Mouse (Mus musculus) right cerebral cortex, postnatal 36 days (tissue): ENCODE data around the gene Sertad3.

ENCODE experiments used
- DNase-seq, 2 experiments: peaks; one replicate each; pipeline ENCODE4 v3.0.0; 2022; ENCODE audit warnings: low spot score in 2 of 2, mixed read lengths in 1 of 2

Sertad3 gene

DNA sequence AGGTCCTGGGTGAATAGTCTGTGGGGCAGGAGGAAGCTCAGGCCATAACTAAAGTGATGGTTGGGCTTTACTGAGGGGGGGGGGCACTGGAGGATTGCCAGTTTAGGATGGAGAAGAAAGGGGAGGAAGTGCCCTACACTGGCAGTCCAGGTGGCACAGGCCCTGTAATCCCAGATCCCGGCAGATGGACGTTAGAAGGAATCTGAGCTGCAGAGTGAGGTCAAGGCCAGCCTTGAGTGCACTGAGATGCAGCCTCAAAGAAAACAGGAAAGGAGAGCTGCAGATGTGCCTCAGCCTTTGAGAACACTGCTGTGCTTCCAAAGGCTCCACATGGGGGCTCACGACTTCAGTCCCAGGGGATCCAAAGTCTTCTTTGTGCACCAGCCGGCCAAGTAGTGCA lies 5.9 kb upstream of the Sertad3 start:
- DNase-seq: no peak

DNA sequence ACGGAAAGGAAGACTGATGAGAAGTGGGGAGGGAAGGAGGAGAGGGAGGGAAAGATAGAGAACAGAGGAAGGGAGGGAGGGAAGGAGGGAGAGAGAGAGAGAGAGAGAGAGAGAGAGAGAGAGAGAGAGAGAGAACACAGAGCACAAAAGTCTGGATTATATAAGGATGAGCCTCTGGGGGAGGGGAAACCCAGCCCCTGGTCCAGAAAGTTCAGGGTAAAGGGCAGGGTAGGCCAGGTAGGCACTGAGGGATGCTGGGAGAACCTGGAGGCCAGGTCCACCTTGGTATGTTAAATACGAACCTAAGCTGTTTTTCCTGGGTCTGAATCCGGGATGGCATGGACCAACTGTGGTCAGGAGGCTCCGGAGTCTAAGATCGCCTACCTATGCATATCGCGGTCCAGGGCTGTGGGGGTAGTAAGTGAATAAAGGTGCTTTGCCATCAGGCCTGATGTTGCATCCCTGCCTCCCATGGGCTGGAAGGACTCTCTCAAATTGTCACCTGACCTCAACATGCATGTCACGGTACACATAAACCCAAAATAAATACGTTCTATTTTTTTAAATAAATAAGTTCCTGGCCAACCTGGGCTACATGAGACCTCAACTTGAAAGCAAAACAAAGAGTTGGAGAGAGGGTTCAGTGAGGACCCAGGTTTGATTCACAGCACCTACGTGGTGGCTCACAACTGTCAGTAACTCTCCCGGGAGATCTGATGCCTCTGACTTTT lies 2.0 kb upstream of the Sertad3 start:
- no peak for DNase-seq

DNA sequence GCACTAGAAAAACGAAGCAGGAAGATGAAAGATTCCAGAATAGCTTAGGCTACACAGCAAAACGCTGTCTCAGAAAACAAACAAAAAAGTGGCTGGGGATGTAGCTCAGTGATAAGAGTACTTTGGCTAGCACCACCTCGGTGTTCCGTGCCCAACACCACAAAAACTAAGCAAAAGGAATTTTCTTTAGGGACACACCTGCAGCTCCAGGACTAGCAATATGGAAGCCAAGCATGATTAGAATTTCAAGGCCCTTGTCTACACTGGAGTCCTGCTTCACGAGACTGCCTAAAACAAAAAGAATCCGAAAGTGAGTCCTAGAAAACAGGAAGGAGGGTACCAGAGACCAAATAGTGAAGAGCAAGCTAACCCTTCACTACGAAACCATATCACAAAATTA lies 972 bp upstream of the Sertad3 start:
- no peak for DNase-seq

DNA sequence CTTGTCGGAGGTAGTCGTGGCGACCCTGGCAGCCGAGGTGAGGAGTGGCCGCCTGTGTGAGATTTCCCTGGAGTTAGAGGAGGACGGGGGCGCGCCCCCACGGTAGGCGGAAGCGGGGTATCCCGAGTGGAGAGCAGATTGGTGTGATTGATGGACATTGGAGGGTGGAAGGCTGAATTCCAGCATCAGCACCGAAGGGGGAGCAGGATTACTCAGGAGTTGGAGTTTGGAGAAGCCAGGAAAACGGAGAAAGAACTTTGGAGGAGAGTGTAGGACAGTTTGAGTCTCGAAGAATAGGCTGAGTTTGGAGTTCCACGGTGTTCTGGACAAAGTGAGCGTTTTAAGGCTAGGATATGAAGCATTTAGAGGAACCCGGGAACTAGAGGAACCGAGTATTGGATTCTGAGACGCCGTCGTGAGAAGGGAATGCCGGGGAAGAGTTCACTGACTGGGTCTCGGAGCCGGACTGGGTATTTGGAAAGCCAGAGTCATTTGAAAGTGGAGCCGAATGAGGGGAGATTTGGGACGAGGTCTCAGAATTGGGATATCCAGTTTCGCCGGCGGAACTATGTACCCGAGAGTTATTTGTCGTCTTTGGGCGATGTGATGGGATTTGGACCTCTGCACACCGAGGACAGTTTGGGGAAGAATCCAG lies 394 bp downstream of the Sertad3 start:
- DNase-seq: no peak

DNA sequence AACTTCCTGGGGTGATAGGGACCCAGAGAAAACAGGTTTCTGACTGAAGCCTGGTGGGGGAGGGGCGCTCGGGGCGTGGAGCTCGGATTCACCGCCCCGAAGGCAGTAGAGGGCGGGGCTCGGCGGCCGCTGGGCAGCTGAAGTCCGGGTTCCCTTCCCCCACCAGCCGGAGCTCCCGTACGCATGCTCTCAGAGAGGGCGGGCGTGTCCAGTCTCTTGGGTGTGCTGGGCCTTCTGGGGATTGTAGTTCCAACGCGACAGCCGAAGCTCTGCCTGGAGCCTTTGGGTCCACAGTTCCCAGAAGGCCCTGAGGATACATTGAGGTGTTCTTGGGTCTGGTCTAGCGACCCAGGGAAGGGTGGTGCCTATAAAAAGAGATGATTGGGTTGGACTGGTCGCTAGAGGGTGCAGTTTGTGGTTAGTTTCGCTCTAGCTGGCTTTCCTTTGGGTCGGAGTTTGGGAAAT lies 954 bp downstream of the Sertad3 start:
- peak; percentile 97 to 99 for DNase-seq

DNA sequence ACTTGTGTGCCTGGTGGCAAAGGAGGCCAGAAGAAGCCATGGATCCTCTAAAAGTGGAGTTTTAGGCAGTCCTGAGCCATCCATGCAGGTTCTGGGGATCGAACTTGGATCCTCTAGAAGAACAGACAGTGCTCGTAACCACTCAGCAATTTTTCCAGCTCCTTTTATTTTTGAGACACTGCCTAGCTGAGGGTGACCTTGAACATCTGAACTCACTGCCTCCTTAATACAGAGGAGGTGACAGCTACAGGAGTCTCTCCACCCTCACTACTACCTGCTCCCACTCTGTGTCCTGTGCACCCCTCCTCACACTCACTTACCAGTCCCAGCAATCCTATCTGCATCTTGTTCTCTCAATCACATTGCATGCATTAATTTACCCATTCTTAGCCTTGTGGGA lies 2.0 kb downstream of the Sertad3 start:
- DNase-seq: no peak

DNA sequence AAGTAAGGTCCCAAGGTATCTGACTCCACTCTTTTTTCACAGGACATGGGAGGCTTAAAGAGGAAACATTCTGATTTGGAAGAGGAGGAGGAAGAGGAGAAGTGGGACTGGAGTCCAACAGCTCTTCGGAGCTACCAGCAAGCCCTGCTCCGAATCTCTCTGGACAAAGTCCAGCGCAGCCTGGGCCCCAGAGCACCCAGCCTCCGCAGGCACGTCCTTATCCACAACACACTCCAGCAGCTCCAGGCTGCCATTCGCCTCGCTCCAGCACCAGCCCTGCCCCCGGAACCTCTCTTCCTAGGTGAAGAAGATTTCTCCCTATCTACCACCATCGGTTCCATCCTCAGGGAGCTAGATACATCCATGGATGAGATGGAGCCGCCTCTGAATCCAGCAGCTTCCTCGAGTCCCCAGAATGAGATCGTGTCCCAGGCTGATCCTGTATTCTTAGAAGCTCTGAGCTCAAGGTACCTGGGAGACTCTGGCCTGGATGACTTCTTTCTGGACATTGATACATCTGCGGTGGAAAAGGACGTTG lies 2.6 kb downstream of the Sertad3 start:
- DNase-seq: no peak

DNA sequence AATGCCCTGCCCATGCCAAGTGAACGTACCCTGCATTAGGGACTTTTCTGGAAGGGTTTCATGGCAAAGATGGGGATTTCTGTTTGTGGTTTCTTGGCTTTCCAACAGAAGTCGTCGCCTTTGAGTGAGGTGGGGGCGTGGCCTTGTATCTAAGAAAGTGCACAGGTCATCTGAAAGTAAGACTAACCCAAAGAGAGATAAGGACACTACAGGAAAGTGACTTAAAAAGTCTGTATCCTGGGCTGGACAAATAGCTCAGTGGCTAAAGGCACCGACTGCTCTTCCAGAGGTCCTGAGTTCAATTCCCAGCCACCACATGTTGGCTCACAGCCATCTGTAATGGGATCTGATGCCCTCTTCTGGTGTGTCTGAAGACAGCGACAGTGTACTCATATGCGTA lies 5.0 kb downstream of the Sertad3 start:
- no peak for DNase-seq

DNA sequence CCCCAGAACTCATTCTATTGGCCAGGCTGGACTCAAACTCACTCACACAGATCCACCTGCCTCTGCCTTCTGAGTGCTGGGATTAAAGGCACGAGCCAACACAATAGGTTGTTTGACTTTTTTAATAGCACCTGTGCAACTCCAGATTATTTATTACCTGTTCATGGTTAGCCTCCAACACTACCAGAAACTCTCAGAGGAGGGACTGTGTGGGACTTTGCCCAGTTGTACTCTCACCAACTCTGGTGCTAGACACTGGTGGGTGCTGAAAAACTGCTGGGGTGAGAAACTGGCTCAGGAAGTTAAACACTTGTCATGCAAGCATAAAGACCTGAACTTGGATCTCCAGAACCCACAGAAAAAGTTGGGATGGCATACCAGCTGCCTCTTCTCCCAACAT lies 6.2 kb downstream of the Sertad3 start:
- DNase-seq: no peak

DNA sequence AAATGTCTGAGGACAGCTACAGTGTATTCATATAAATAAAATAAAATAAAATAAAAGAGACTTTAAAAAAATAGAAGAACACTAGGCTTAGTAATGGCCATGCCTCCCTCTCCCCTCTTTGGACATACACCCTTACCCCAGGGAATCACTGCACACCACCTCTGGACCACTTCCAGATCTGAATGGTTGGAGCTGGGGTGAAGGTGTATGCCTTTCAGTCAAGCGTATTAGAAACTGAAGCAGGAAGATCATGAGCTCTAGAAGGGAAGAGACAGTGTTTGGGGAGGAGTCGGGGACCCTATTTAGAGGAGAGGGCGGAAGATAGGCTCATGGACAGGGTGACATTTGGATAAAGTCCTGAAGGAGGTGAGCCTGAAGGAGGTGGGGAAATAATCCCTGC lies 6.9 kb downstream of the Sertad3 start:
- no peak for DNase-seq

DNA sequence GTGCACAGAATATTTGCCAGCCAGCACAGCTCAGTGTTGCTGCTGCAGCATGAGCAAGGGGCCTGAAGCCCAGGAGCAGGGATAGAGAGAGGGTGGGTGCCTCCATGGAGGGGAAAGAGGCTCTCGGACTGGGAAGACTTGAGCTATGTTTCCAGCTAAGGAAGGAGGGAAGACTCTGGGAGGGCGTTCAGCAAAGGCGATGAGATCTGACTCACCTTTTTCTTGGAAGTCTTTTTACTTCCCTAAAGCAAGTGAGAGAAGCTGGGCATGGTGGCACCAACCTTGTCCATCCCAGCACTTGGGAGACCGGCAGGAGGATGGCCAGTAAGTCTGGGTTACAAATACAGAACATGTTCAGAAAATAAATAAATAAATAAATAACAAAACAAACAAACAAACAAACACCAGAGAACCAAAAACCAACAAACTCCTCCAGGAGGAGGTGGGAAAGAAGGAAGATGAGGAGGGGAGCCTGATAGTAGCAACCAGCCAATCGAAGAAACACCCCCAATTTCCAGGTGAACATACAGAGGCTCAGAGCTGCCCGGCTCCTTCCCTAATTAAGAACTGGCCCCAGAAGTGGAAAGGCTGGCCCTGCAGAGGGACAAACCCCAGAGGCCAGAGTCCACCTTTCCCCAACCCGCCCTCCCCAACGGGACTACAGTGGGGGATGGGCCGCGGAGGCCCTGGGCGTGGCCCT lies 7.5 kb downstream of the Sertad3 start:
- no peak for DNase-seq

DNA sequence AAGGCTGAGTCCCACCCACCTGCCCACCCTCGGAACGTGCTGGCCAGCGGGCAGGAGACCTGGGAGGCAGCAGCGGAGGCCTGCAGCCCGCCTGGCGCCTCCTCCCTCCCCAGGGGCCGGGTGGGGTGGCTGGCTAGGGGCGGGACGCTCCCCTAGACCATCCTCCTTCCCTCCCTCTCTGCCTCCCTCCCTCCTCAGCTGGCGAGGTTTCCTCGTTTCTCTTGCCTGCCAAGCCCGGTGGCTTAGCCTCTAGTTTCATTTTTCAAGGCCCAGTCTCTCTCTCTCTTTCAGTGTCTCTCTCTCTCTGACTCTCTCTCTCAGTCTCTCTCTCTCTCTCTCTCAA lies 8.0 kb downstream of the Sertad3 start:
- peak; percentile 52 to 58 for DNase-seq

DNA sequence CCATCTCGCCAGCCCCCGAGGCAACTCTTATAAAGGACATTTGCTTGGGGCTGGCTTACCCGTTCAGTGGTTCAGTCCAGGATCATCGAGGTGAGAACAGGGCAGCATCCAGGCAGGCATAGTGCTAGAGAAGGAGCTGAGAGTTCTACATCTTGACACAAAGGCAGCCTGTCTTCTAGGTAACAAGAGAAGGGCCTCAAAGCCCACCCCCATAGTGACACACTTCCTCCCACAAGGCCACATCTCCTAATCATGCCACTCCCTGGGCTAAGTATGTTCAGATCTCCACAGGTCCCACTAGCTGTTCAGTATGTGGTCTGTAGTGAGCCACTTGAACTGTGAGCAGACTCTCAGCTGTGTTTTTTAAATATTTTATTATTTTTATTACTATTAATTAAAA lies 10.3 kb downstream of the Sertad3 start:
- no peak for DNase-seq

DNA sequence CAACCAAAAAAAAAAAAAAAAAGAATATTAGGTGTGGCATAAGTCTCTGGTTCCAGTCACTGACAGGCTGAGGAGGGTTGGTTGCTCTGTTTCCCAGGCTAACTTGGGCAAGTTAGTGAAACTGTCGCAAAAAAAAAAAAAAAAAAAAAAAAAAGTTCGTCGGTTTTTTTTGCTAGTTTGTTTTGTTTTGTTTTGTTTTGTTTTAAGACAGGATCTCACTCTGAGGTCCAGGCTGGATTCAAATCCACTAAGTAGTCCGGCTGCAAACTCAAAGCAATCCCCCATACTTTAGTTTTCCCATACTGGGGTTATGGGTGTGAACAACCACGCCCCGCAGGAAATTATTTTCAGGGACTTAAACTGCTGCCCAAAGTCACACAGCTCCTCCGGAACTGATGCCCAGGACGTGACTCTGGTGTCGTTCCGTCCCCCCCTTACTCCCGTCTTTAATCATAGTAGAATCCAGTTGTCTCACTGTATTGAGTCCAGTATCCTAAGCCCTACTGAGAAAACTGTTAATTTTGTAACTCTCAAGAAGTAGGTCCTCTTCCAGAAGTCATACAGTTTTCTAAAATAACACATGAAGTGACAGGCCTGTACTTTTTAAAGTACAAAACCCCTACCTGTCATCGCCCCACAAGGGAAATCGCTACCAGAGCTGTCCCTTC lies 12.7 kb downstream of the Sertad3 start:
- no peak for DNase-seq

DNA sequence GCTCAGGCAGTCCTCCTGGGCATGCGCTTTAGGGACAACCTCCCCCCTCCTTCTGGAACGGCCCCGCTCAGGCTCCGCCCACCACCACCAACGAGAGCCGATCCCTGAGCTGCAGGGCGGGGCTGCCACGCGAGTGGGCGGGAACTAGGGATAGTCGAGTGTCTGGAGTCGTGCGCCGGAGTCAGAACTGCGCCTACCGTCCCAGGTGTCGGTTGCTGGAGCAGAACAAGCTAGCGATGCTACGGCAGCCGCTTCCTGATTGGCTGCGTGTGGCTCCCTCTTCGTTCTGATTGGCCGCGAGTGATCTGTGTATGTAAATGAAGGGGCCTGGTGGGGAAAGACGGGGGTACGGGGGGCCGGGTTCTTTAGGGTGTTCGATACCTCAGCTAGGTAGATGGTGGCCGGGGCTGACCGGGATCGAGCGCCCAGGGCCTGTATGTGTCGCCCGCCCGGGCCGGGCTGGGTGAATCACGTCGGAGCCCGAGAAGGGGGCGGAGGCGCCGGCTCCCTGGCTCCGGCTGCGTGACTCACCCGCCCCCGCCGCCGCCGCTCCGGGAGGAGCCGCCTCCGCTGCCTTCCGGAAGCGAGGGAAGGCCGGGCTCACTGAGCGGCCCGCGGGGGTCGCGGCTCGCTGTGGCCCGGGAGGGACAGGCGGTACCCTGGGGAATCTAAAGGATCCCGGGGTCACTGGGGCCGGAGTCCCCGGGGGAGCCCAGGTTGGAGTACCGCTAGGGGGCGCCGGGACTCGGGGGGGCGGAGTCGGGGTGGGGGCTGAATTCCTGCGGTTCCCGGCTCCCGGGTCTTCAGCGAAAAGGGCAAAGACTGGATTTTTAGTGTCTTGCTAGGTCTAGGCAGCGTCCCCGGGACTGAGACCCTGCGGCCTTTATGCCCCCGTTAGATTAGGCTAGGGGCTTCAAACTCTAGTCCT lies 13.5 kb downstream of the Sertad3 start, which contains the start of gene Sertad1:
Sertad1 (plus strand) TSS at position 141 of the 928 bp plus-strand sequence.
- peak; percentile 100 for DNase-seq

DNA sequence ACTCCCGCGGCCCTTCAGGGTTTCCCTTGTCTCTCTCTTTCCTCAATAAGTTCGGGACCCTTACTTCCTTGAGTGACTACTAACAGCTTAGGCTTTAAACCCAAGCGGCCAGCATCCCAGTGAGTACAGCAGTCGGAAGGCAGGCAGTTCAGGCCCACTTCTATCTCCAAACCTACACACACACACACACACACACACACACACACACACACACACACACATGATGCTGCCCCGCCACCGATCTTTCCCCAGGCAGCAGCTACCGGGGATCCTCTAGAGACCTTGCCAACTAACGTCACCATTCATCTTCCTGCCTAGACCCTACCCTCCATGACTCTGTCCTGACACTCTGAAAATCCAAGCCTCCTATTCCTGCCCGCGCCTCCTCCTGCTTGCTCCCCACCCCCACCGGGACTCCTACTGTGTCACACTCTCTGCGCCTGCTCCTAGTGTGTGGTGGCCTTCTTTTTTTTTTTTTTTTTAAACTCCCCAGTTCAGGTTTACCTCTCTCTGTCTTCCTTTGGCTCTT lies 14.2 kb downstream of the Sertad3 start:
- DNase-seq: peak in 1 of 2 experiments; percentile 63

DNA sequence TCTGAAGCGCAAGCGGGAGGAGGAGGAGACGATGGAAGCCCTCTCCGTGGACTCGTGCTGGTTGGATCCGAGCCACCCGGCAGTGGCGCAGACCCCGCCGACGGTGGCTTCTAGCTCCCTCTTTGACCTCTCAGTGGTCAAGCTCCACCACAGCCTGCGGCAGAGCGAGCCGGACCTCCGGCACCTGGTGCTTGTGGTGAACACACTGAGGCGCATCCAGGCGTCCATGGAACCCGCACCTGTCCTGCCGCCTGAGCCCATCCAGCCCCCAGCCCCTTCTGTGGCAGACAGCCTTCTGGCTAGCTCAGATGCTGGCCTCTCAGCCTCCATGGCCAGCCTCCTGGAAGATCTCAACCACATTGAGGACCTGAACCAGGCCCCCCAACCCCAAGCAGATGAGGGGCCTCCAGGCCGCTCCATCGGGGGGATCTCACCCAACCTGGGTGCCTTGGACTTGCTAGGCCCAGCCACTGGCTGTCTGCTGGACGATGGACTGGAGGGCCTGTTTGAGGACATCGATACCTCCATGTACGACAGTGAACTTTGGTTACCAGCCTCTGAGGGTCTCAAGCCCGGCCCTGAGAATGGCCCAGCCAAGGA lies 15.8 kb downstream of the Sertad3 start:
- DNase-seq: no peak

DNA sequence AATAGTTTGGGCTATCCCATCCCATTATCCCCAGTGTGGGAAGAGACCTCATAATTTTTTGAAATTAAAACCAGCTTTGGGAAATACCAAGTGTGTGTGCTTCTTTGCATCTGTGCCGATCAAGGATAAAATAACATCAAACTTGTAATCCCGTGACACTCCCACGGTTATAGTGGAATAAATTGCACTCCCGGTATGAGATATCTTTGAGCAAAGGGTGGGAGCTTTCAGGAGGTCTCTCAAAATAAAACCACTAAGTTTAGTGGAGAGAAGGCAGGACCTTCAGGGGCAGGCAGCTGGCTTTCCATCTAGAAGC lies 16.6 kb downstream of the Sertad3 start:
- DNase-seq: no peak

DNA sequence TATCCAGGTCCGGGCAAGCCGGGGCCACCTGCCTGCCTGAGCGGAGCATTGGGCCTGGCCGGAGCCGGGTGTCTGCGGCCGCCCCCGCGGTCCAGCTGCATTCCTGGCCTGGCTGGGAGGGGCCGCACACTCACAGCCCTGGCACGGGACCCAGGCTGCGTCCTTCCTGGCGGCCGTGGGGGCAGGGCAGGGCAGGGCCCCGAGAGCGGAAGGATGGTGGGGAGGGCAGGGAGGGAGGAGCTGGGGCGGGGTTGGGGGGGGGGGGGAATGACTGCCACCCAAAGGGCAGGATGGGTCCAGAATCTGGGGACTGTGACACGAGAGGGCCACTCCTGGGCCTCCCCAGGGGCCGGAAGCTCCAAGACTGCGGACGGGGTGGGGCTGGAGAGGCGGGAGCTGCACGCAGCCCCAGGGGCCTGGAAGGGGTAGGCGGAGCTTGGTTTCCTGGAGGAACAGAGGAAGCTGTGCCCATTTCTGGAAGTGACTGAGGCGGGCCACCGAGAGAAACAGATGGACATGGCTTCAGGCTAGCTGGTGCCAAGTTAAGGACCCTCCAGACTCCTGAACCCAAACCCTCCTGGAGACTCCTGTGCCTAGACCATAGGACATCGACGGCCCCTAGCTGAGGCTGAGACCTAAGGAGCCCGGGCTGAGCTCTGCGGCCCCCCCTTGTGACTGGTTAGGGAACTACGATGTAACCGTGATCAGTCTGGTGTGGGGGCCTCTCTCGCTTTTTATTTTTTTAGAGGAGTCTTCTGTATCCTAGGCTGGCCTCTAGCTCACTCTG lies 17.2 kb downstream of the Sertad3 start:
- peak; percentile 74 to 78 for DNase-seq

DNA sequence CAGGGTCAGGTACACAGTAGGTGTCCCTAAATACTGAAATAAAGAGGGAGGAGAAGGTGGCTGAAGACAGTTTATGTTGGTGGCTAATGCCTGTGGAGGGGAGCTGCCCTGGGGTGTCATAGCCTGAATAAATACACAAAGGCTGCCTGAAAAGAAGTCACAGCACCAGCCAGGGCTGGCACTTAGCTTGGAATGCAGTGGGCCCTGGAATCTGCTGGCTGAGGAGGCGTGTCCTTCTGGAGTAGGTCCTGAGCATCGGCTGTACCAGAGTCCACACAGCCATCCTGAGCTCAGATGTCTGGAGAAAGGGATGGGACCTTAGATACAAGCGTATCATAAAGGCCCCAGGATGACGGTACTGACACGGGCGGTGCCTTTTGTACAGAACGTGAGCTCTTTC lies 18.3 kb downstream of the Sertad3 start:
- DNase-seq: no peak
